Mouse (Mus musculus) lung, postnatal 25 days (tissue): Measurements from ENCODE around the gene Exosc5.

ENCODE experiments used
- DNase-seq: peaks from one replicate; pipeline ENCODE4 v3.0.0; 2022; ENCODE audit warnings: low spot score

The Exosc5 gene

DNA sequence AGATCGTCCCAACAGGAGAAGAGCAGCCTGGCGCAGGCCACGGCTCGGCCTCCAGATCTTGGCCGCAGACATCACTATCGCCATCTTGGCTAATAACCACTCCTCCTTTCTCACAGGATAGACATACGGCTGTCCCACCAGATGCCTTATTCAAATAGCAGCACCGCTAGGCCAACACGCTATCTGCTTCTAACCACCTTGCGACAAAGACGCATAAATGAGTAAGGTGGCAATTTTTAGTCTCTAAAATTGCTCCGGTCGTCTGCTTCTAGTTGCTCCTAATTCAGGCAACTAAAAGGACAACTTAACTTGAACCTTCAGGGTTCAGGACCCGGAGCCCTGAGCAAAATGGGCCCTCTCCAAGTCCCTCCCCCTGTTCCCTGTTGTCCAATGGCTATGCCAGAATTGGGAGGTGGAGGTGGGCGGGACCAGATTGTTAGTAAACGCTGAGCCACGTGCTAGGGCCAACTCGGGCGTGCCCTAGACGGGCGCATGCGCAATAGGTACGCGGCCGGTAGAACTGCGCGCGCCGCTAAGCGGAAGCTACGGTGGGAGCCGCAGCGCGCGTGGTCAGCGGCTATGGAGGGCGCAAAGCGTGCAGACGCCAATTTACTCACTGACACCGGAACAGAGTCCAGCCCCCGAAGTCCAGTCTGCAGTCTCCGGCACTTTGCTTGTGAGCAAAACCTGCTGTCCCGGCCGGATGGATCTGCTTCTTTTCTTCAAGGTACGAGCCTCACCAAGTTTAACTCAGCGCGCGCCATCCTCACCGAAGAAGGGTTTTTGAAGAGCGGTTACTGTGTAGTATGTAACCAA is at the start of gene Exosc5, which contains the start of gene Bckdha:
TSS of gene Exosc5 (plus strand) at position 508 of the 816 bp plus-strand sequence.
TSS of gene Bckdha (minus strand) at position 325 of the 816 bp plus-strand sequence.
- peak; percentile 100 for DNase-seq

DNA sequence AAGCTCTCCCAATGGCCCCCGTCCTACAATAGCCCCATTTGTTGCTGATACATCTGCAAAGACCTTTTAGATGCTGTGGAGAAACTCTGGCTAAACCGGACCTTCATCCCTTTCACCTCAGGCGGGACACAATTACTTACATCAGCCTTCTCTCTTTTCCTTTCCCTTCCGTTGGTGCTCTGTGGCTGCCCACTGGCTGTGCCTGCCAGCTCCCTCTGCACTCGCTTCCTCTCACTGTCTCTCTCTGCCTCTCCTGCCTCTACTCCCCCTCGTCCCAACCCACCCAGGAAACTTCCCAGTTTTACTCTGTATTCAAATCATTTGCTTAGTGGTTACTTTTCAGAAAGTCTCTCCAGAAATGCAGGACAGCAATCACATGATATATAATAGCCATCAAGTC is 48.9 kb upstream of the Exosc5 start:
- no peak for DNase-seq

DNA sequence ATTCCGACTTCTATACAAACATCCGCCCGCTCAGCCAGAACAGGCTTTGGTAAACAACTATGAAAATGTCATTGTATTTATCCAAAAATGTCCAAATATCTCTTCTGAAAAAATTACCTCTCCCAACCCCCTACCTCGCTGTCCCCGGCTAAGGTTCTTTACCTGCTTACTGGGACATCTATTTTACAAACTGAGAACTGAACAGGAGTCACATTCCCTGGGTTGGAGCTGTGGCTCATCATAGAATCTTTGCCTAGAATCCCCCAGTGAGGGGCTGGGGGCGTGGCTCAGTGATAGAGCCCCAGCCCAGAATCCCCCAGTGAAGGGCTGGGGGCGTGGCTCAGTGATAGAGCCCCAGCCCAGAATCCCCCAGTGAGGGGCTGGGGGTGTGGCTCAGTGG is 47.5 kb upstream of the Exosc5 start:
- no peak for DNase-seq

DNA sequence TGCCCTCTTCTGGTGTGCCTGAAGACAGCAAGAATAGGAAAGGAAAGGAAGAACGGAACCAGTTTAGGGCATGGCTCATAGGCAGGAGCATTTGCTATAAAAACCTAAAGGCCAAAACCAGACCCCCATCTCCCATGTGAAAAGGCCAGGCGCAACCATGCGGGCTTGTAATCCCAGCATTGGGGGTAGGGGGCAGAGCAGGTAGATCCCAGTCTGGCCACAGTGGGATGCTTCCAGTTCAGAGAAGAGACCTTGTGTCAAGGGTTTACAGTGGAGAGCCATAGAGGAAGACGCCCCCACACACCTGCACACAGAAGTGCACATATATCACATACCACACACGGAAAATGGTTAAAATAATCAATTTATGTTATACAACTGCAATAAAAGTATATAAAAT is 44.9 kb upstream of the Exosc5 start:
- DNase-seq = no peak

DNA sequence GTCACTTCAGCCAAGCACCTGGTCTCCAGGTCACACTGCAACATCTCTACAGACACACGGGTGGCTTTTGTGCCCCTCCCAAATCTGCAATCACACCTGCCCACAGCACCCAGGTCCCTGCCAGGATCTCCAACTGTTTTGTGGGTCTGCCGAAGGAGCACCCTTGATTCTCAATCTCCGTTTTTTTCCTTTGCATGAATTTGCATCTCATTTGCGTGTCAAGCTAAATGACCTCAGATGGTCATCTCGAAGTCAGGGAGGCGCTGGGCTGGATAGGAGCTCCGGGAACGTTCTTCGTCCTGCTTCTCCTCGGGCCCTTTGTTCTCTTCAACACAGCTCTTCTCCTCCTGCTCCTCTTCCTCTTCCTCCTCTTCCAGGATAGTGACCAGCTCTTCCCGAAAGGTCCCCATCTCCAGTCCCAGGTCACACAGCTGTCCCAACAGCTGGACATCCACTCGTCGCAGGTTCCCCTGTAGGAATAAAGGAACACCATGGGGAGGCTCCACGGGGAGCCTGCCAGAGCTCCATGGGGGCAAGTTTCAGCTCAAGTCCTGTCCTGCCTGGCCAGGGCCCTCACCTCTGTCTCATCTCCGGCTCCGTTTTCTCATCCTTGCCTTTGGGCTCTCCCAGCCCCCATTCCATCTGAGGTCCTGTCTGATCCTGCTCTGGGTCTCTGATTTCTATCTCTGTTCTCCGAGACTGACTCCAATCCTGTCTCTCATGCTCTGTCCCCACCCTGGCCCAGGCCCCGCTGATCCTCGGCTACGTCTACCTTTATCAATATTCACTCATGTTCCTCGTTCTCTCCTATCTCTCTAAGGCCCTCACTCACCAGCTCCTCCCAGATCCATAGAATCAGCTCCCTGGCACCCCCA is 43.9 kb upstream of the Exosc5 start:
- DNase-seq = no peak

DNA sequence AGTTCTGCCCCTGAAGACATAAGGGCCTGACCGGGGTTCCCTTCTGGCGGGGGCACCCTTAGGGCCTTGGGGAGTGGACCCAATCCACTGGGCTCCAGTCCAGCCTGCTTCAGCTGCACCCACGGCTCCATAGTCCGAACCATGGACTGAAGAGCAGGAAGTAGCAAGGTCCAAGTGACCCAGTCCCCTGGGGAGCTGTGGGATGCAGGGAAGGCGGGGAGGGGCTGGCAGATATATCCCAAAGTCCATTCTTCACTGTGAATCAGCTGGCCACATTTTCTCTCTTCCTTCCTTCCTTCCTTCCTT is 43.3 kb upstream of the Exosc5 start, which contains the start of gene Erich4:
TSS of gene Erich4 (minus strand) at position 187 of the 306 bp plus-strand sequence.
- no peak for DNase-seq

DNA sequence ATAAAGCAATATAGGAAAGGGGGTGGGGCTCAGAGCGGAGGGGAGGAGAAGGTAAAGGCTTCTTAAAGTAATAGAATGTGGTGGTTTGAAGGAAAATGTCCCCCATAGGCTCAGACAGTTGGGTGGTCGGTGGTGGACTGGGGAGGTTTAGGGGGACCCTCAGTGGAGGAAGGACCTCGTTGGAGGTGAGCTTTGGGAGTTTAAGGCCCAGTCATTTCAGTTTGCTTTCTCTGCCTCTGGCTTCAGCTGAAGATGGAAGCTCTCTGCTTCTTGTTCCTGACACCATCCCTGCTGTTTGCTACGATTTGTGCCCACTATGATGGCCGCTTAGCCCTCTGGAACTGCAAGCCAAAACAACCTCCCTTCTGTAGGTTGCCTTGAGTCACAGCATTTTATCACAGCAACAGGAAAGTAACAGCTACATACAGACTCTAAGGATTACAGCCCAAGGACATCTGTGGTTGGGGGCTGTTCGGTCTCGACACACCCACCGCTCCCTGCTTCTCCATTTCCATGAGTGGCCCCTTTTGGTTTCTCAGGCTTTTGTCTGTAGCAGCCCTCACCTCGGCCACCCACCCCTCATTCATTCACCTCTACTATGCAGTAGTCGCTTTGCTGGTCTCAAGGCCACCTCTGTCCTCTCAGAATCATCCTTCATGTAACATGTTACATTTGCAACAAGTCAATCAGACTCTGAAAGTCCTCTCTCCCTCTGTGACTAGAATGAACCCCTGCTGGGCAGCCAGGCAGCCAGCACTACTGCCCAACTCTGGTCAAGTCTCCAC is 41.4 kb upstream of the Exosc5 start:
- no peak for DNase-seq

DNA sequence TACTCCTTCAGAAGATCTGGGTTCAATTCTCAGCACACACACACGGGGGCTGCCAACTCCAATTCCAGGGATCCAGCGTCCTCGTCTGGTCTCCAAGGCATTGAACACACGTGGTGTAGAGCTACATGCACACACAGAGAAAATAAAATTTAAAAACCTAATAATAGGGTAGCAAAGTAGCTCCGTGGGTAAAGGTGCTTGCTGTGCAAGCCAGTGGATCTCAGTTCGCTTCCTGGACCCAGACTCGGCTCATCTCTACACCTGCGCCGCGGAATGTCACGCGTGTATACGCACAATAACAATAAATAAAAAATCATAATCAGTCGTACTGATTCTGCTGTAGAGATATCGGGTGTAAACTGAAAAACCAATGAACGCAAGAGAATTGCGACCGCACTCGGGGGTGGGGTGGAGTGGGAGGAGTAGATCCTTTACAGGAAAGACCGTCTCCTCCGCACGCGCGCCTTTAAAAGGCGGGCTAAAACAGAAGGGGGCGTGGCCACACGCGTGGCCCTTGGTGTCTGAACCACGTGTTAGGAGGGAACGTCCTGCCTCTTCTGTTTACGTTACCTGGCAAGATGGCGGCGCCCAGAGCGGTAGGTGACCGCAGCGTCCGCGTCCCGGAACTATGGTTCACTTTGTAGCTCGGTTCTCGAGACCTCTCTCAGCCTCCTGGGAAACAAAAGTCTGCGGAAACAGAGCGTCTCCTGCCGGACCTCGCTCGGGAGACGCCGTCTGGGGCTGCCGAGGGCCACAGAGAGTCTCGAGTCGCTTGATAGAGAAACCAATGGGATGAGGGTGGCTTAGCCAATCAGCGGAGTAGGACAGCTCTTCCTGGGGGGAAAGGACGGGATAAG is 39.9 kb upstream of the Exosc5 start, which contains the start of gene Dmac2:
TSS of gene Dmac2 (plus strand) at position 550 of the 857 bp plus-strand sequence.
- DNase-seq = peak; percentile 95

DNA sequence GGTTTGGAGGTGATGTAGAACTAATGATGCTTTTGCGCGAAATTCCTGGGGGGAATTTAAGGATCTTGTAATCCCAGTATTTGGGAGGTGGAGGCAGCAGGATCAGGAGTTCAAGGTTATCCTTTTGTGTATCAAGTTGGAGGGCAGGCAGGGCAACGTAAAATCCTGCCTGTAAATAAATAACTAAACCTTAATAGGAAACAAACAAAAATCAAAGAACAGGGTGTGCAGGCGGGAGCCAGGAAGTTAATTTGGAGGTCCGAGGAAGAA is 39.3 kb upstream of the Exosc5 start:
- no peak for DNase-seq

DNA sequence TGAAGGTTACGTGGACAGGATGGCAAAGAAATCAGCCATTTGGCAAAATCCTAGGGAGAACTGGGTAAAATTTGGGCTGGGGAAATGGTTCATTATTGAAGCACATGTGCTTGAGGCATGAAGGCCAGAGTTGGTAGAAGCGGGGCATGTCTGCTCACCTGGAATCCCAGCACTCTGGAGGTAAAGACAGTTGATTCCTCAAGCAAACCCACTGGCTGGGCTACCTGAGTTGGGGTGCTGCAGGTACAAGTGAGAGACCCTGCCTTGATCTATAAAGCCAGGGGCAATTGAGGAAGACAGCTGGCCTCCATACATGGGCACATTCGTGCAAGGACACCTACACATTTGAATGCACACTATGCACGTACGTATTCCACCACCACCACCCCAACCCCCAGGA is 38.9 kb upstream of the Exosc5 start:
- no peak for DNase-seq

DNA sequence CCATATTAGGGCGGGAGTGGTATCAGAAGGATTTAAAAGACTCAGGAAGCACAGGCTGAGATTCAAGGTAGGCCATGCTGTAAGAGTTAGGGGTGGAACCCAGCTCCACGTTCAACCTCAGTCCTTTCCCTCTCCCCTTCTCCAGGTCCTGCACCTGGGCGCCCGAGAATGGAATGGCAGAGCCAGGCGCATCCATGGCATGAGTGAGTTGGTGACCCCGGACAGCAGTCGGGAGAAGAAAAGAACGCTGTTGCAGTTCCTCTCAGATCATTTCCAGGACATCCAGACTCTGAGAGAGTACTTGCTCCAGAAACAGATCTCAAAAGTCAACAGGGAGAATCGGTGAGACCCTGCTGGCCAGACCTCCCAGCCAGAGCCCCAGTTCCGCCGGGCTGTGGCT is 38.2 kb upstream of the Exosc5 start:
- no peak for DNase-seq

DNA sequence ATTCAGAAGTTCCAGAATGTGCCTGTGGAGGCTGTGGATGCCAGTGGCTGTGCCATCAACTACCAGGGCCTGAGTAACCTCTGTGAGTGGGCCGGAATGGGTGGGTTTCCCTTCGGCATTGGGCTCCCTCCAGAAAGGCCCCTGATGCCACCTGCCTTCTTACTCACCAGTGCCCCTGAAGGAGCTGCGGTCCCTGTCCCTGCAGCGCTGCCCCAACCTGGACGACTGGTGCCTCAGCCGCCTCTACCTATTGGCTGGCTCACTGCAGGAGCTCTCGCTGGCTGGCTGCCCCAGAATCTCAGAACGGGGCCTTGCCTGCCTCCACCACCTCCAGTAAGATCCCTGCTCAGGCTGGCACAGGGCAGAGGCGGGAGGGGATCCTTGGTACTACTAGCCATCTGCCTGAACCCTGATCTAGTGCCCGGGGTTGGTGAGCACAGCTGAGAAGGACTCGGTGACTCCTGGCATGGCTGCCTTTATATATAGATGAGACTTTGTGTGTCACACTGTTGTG is 35.0 kb upstream of the Exosc5 start:
- DNase-seq = no peak

DNA sequence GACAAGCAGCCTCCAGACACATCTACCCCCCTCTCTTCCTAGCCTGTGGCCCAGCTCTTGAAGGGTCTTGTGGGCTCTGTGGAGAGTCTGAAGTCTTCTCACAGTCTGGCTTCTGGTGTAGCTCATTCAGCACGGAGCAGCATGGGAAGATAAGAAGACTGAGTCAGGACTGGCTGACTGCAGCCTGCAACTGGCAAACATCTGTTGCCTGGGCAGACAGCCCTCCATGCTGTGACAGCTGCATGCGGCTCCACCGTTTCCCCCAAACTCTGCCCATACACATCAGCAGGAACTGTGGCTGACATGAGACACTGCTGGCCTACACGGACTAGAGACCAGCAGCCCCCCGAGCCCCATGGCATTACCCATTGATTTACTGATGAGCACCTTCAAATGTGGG is 34.1 kb upstream of the Exosc5 start:
- no peak for DNase-seq

DNA sequence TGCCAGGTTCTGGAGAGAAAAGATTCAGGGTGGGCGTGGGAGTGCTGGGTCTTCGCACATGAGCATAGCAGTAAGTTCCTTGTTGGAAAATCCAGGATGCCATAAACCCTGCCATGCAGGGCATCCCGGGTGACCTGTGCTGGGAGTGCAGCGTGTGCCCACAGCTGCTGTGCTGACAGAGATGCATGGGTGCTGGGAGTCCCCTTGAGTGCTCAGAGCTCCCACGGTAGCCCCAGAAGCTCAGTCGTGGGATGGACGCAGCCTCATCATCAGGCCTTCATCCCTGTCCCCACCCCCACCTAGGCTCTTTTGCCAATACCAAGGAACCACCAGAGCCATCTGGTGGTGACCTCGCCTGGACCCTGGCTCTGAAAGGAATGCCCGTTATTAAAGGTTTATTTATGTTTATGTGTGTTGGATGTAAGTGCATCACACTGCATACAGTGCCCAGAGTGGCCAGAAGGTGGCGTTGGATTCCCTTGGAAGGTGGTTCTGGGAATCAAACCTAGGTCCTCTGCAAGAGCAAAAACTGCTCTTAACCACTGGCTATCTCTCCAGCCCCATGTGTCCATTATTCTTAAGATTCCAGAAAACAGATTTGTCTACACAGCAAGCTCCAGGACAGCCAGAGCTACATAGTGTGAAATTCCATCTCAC is 33.2 kb upstream of the Exosc5 start:
- peak; percentile 39 for DNase-seq

DNA sequence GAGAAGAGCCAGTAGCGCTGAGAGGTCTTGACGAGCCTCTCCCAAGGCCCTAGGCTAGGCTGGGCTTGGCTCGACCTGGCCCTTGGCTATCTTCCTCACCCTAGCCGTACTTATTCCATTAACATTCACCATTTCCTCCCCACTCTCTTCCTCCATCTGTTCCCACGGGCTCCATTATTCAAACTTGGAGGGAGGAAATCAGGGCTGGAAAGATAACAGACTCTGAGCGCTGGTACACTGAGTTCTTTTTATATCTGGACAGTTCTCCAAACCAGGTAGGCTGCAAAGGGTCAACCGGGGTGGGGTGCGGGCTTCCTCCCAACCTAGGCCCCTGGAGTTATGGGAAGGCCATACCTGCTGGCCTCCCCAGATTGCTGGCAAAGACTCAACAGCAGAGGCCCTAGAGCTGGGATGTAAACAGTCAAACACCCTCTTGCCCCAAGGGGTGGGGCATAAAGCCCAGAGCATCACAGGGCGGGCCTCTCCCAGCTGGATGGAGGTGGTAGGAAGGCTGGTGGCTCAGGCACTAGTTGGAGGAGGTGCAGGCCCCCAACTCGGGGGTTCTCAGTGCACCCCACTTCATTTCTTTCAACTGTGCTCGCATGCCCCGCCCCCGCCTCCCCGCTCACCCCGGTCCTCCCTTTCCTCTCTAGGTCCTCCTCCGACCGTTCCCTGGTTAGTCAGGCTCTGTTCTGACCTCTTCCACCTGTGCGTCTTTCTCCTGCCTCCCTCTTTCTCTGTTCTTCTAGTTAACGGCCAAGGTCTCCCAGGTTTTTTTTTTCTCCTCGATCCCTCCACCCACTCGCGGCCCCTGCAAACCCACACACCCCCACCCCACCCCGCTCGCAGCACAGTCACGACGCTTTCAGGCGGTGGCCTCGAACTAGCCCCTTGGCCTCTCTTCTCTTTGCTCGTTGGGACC is 32.2 kb upstream of the Exosc5 start, which contains the start of gene B3gnt8:
TSS of gene B3gnt8 (plus strand) at position 146 of the 922 bp plus-strand sequence.
- DNase-seq = peak; percentile 66

DNA sequence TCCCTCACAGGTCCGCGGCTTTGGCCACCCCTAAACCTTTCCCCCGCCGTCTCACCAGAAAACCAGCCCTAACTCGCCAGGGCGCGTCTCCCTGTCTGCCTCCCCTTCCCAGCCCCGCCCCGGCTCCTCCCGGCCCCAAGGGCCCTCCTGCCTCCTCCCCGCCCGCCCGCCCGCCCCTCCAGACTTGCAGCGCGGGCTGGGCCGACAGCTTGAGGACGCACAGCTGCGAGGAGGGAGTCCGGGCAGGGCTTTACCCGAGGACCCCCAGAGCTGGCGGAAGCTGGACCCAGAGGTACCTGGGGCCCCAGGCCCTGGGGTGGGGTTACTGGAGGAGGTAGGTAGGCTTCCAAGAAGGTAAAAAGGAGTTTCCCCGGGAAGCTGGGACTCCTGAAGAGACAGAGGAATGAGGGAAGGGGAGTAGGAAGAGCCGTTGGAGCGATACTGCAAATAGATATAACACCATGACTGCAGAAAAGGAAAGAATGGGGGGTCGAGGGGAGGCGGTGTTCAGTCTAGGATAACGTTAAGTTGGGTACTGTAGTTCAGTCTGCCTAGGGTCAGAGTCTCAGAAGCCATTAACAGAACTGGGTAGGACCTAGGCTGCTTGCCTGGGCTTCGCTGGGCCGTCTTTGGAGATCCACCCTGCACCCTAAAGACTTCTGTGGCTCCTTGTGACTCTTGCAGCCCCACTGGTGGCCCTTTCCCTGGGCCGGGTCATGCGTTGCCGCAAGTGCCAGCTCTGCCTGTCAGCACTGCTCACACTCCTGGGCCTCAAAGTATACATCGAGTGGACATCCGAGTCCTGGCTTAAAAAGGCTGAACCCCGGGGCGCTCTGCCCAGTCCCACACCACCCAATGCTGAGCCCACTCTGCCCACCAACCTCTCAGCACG is 31.3 kb upstream of the Exosc5 start:
- DNase-seq = peak; percentile 66

DNA sequence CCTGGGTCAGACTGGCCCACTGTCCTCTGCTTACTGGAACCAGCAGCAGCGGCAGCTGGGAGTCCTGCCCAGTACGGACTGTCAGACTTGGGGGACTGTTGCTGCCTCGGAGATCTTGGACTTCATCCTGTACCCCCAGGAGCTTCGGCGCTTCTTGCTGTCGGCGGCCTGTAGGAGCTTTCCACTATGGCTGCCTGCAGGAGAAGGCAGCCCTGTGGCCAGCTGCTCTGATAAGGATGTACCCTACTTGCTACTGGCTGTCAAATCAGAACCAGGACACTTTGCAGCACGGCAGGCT is 30.7 kb upstream of the Exosc5 start:
- no peak for DNase-seq

DNA sequence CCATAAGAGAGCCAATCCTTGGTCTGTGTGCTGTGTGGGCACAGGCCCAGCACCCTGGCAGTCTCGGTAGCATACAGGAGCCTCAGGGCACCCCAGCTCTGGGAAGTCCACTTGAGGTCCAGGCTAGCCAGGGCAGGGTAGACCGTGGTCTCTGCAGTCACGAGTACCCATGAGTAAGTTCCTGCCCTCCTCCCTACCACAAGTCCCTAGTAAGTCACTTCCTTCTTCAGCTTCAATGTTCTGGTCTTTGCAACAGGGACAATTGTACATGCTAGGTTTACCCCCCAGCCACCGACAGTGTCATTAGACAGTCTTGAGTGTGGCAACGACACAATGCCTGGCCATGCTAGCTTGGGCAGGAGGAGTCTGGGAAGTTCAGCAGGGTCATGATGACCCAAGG is 26.3 kb upstream of the Exosc5 start:
- no peak for DNase-seq

DNA sequence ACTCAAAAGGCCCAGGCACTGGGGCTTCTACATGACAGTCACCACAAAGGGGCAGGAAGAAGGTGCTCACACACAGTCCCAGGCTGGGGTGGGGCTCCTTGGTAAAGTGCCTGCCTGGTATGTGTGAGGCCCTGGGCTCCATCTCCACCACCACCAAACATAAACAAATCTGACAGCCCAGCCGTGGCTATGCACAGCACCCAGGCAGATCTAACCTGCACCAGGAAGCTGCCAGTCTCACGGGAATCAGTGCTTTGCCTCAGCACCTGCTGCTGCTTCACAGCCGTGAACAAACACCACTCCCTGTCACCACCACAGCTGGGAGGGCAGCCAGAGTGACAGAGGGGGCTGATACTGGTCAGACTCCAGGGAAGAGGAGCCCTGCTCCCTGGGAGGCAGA is 22.6 kb upstream of the Exosc5 start:
- peak; percentile 55 for DNase-seq
